Mouse (Mus musculus) spleen, postnatal 0 days (tissue): ENCODE results near the gene Ssu2. TPM values are rescaled to one million over a fixed set of nuclear protein-coding genes. Genes with fewer than 3 reads are reported as not detected.

Experiments
- polyA plus RNA-seq: library from polyadenylated mRNA; unstranded; fragments of >200 nt; fragmentation: Nextera tagmentation; extraction: Ambion mirVana; gene quantifications from 2 replicates; pipeline ENCODE4 v1.2.1, GENCODE M21; 2015

Ssu2 gene
- polyA plus RNA-seq = 1.6 and 2.1 TPM in 2 replicates

GRCm38 (mm10) chr6:112387947-112388346, at the start of gene Ssu2:
Gene Ssu2, minus strand, starts transcription at chr6:112388023.

Other genes with a start within 250 kb of the Ssu2 start
- 13.2 and 20.1 TPM in 2 replicates for gene Lmcd1, start 114.3 kb downstream of the Ssu2 start, polyA plus RNA-seq
- gene Cav3, start 71.5 kb upstream of the Ssu2 start, polyA plus RNA-seq = 0.41 and 0.58 TPM in 2 replicates
- gene Oxtr, start 101.9 kb upstream of the Ssu2 start, polyA plus RNA-seq = 0.11 and 0.18 TPM in 2 replicates